11 mouse cellular contexts compared by ENCODE assay signal in genomic region chr5:89500182-89500581, GRCm38 (mm10). TPM values are rescaled to one million over a fixed set of nuclear protein-coding genes. Genes with fewer than 3 reads are reported as not detected.
A peak's percentile ranks its signal among the peaks of the same experiment; 100 is the strongest.
DNase-seq lines count a peak whose midpoint lies in the region; ATAC-seq and TF ChIP-seq lines count a peak whose summit lies in the region.
"Had no signal": no experiment of that assay in that cellular context is flagged by ENCODE, and none has a peak within 500 bp of the region (broad histone marks: within the 10 kb centered on the region; RNA-seq: fewer than 3 reads in every experiment).

No protein-coding gene starts in this region.

- ATAC-seq in neural tube, embryonic 15.5 days (ENCODE audit: low FRiP score), result no peak

- TF ChIP-seq CTCF in left cerebral cortex, adult 2 months (IDR thresholded peaks at IDR 0.05), result peak; percentile 26

- 65% methylated on average over 6 of the region's 6 CpGs for WGBS in neural tube, embryonic 15.5 days

- no peak overlapping the region for H3K27ac ChIP-seq in left cerebral cortex, adult 2 months
- H3K27ac ChIP-seq in neural tube, embryonic 15.5 days (replicated peaks), result no peak overlapping the region

- no peak overlapping the region for H3K4me3 ChIP-seq in left cerebral cortex, adult 2 months
- H3K4me3 ChIP-seq in neural tube, embryonic 15.5 days (replicated peaks), result no peak overlapping the region

- no peaks in the 10 kb centered on the region for H3K36me3 ChIP-seq in splenic B cell, adult 2 months (ENCODE audit: control insufficient read depth, insufficient read depth, low read length, poor library complexity, severe bottlenecking)
- H3K36me3 ChIP-seq in neural tube, embryonic 15.5 days, result no peaks in the 10 kb centered on the region

- H3K9me3 ChIP-seq in neural tube, embryonic 15.5 days (replicated peaks), result no peaks in the 10 kb centered on the region

- H3K4me1 ChIP-seq in neural tube, embryonic 15.5 days, result no peaks in the 10 kb centered on the region

- no peak overlapping the region for H3K4me2 ChIP-seq in neural tube, embryonic 15.5 days

- H3K9ac ChIP-seq in neural tube, embryonic 15.5 days (replicated peaks), result no peak overlapping the region

- no peak for DNase-seq in left cerebral cortex, adult 2 months (ENCODE audit: extremely low spot score in 1 of 2, low spot score in 2 of 2)
- DNase-seq in left cerebral cortex, postnatal 25 days (ENCODE audit: low spot score in 2 of 2), result no peak
- DNase-seq in adrenal gland, adult (ENCODE audit: inconsistent age in 2 of 2, low spot score in 1 of 2), result peak; percentile 8 to 76
- DNase-seq in kidney, postnatal 14 days, result peak; percentile 22
- peak; percentile 3 for DNase-seq in splenic B cell, adult 2 months (ENCODE audit: low read depth, low spot score)
- no peak for DNase-seq in cerebellum, adult 9-10 months
- no peak for DNase-seq in heart, postnatal 25 days (ENCODE audit: low spot score)

- no peaks in the 10 kb centered on the region for H3K27me3 ChIP-seq in splenic B cell, adult 2 months (ENCODE audit: control insufficient read depth, insufficient read depth, low read length, poor library complexity, severe bottlenecking)
- H3K27me3 ChIP-seq in neural tube, embryonic 15.5 days (replicated peaks), result no peaks in the 10 kb centered on the region

- intact Hi-C loops in left cerebral cortex, adult 2 months (cut with DNase I), result no loop called here
- intact Hi-C loops in left cerebral cortex, postnatal 25 days (cut with DNase I), result no loop called here
- intact Hi-C loops in heart, postnatal 25 days (cut with DNase I), result no loop called here

RNA-seq across cellular contexts. Expression of gene Npffr2, which starts 27.0 kb away (rescaled TPM):
- total RNA-seq in left cerebral cortex, adult 2 months (2021), result under 1 TPM in 1 of 2 experiments, not detected in 1; 0.56 TPM
- total RNA-seq in left cerebral cortex, postnatal 25 days (2021), result under 1 TPM; 0.32 to 0.57 TPM
- total RNA-seq in heart, postnatal 25 days (2021), result not detected
- polyA plus RNA-seq in neural tube, embryonic 15.5 days (2015; fragmentation: Nextera tagmentation; extraction: Ambion mirVana), result 0.42 and 0.69 TPM in 2 replicates
- total RNA-seq: granulocyte monocyte progenitor cell, adult 5-6 weeks; neutrophil, adult 5-6 weeks had no signal

RNA-seq across cellular contexts. Expression of gene Gc, which starts 42.5 kb away (rescaled TPM):
- not detected for total RNA-seq in left cerebral cortex, adult 2 months (2021)
- not detected for total RNA-seq in left cerebral cortex, postnatal 25 days (2021)
- not detected for total RNA-seq in heart, postnatal 25 days (2021)
- polyA plus RNA-seq in neural tube, embryonic 15.5 days (2015; fragmentation: Nextera tagmentation; extraction: Ambion mirVana), result 0.97 TPM in 1 of 2 replicates, not detected in the other
- total RNA-seq: granulocyte monocyte progenitor cell, adult 5-6 weeks; left cerebral cortex, postnatal 14 days; neutrophil, adult 5-6 weeks had no signal

Comparison
In these comparisons a context has a peak if more than half of its experiments do, and no peak if none do; other contexts are left out.
1. DNase-seq: peak in adrenal gland, adult (2 of 2), kidney, postnatal 14 days (single experiment) and splenic B cell, adult 2 months (single experiment); none in left cerebral cortex, adult 2 months (0 of 2), left cerebral cortex, postnatal 25 days (0 of 2), cerebellum, adult 9-10 months (single experiment) and heart, postnatal 25 days (single experiment).